Mouse (Mus musculus) CH12.LX (cell line): ENCODE measurements around the gene Gm11492.

Experiments used
- CTCF ChIP-seq, 2 experiments: IDR thresholded peaks in 1 of 2; conservative IDR thresholded peaks in 1 of 2; 2 replicates each; pipeline ENCODE4 v1.5.1; 2011 to 2012; ENCODE audit warnings: low read depth in 2 of 2, low read length in 2 of 2, improper control_type of control experiment in 1 of 2, inconsistent platforms in 1 of 2, mild to moderate bottlenecking in 1 of 2, moderate library complexity in 1 of 2
- EP300 ChIP-seq: IDR thresholded peaks from 2 replicates; pipeline ENCODE4 v1.6.1; 2011; ENCODE audit warnings: low read length, improper control_type of control experiment
- IRF4 ChIP-seq: IDR thresholded peaks from 2 replicates; pipeline ENCODE4 v1.6.1; 2014; ENCODE audit warnings: low read depth, mild to moderate bottlenecking, inconsistent platforms, low read length, improper control_type of control experiment
- KAT2A ChIP-seq: IDR thresholded peaks from 2 replicates; pipeline ENCODE4 v1.6.1; 2012; ENCODE audit warnings: low read length, improper control_type of control experiment, inconsistent platforms; ENCODE audit not compliant: insufficient replicate concordance
- MAFK ChIP-seq: IDR thresholded peaks from 2 replicates; pipeline ENCODE4 v1.6.1; 2011; ENCODE audit warnings: low read length, improper control_type of control experiment; ENCODE audit not compliant: insufficient replicate concordance
- MEF2A ChIP-seq: IDR thresholded peaks from 2 replicates; pipeline ENCODE4 v1.6.1; 2014; ENCODE audit warnings: low read depth, mild to moderate bottlenecking, inconsistent platforms, low read length, improper control_type of control experiment, borderline replicate concordance
- NELFE ChIP-seq: IDR thresholded peaks from 2 replicates; pipeline ENCODE4 v1.6.1; 2011; ENCODE audit warnings: low read depth, low read length, improper control_type of control experiment
- NRF1 ChIP-seq: IDR thresholded peaks from 2 replicates; pipeline ENCODE4 v1.6.1; 2014; ENCODE audit warnings: low read depth, mild to moderate bottlenecking, inconsistent platforms, low read length, improper control_type of control experiment, moderate library complexity
- POLR2A ChIP-seq: IDR thresholded peaks from 2 replicates; pipeline ENCODE4 v1.6.1; 2011; ENCODE audit warnings: low read depth, mild to moderate bottlenecking, improper control_type of control experiment, low read length
- RCOR1 ChIP-seq: conservative IDR thresholded peaks from 2 replicates; pipeline ENCODE4 v1.6.1; 2012; ENCODE audit warnings: low read depth, mild to moderate bottlenecking, inconsistent platforms, low read length, improper control_type of control experiment
- TCF12 ChIP-seq: IDR thresholded peaks from 2 replicates; pipeline ENCODE4 v1.6.1; 2014; ENCODE audit warnings: low read depth, mild to moderate bottlenecking, inconsistent platforms, low read length, improper control_type of control experiment
- UBTF ChIP-seq: IDR thresholded peaks from 2 replicates; pipeline ENCODE4 v1.6.1; 2012; ENCODE audit warnings: low read depth, mild to moderate bottlenecking, inconsistent platforms, low read length, improper control_type of control experiment, moderate library complexity
- USF1 ChIP-seq: IDR thresholded peaks from 2 replicates; pipeline ENCODE4 v1.6.1; 2014; ENCODE audit warnings: low read depth, mild to moderate bottlenecking, inconsistent platforms, low read length, improper control_type of control experiment
- ZC3H11A ChIP-seq: IDR thresholded peaks from 2 replicates; pipeline ENCODE4 v1.6.1; 2012; ENCODE audit warnings: low read depth, mild to moderate bottlenecking, inconsistent platforms, low read length, improper control_type of control experiment

DNA sequence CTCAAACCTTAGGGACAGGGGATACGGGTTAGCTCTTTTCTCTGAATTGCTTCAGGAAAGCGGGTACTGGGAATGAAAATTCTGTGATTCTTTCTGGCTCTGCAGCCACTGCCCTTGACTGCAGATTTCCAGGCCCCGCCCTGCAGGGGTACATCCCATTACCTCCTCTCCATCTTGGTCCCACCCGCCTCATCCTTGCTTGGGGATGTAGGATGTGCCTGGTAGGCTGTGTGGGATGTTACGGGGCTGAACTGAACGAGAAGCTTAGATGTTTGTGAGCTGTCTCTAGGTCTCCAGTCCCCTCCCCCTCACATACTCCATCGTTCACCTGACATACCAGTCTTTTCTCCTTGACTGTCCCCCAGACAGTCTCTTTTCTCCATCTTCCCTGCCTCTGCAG, 29.5 kb downstream of the Gm11492 start:
- TF ChIP-seq POLR2A (no peak), KAT2A (no peak), TCF12 (no peak; the same call in 1 of the 2 replicates), NRF1 (no peak), UBTF (no peak), CTCF (conservative IDR thresholded peaks at IDR 0.05 in 1 of 2, IDR thresholded peaks at IDR 0.05 in 1 of 2; ENCODE audit: low read depth in 2 of 2, low read length in 2 of 2) (no peak), MAFK (no peak), USF1 (no peak), NELFE (no peak), ZC3H11A (no peak), IRF4 (no peak), EP300 (no peak), MEF2A (no peak), RCOR1 (no peak)
